Mouse (Mus musculus) forebrain, embryonic 11.5 days (tissue): Measurements from ENCODE around the gene Pabpc5. TPM values are rescaled to one million over a fixed set of nuclear protein-coding genes. Genes with fewer than 3 reads are reported as not detected.
A peak's percentile ranks its signal among the peaks of the same experiment; 100 is the strongest.

ENCODE experiments used
- ATAC-seq: fragments of 200-750 bp; cut with Nextera tagmentation; replicated peaks from 2 replicates; pipeline ENCODE4 v1.8.0; 2017; ENCODE audit warnings: moderate TSS enrichment; ENCODE audit not compliant: low FRiP score
- DNase-seq: peaks from one replicate; pipeline ENCODE4 v3.0.0-alpha.2; 2017; ENCODE audit warnings: low spot score
- H3K27ac ChIP-seq: fragments of 300-500 bp; sonication (generic); 2 replicates; pipeline ENCODE4 v1.5.1; 2014; ENCODE audit warnings: low read depth, low read length
- H3K27me3 ChIP-seq: fragments of 300-500 bp; sonication (generic); 2 replicates; pipeline ENCODE4 v1.6.1; 2014; ENCODE audit warnings: mild to moderate bottlenecking, low read length, mixed read lengths; ENCODE audit not compliant: control insufficient read depth, insufficient read depth
- H3K36me3 ChIP-seq: fragments of 300-500 bp; sonication (generic); 2 replicates; pipeline ENCODE4 v1.6.1; 2014; ENCODE audit warnings: mild to moderate bottlenecking, low read length, moderate library complexity, mixed read lengths; ENCODE audit not compliant: control insufficient read depth, insufficient read depth
- H3K4me1 ChIP-seq: fragments of 300-500 bp; sonication (generic); replicated peaks from 2 replicates; pipeline ENCODE4 v1.6.1; 2014; ENCODE audit warnings: low read length, mixed read lengths; ENCODE audit not compliant: control insufficient read depth, insufficient read depth
- H3K4me2 ChIP-seq: fragments of 300-500 bp; sonication (generic); 2 replicates; pipeline ENCODE4 v1.6.1; 2014; ENCODE audit warnings: low read depth, mild to moderate bottlenecking, low read length, moderate library complexity, mixed read lengths; ENCODE audit not compliant: severe bottlenecking
- H3K4me3 ChIP-seq: fragments of 300-500 bp; sonication (generic); 2 replicates; pipeline ENCODE4 v1.5.1; 2014; ENCODE audit warnings: low read depth, low read length
- H3K9ac ChIP-seq: fragments of 300-500 bp; sonication (generic); 2 replicates; pipeline ENCODE4 v1.6.1; 2014; ENCODE audit warnings: low read length
- H3K9me3 ChIP-seq: fragments of 300-500 bp; sonication (generic); 2 replicates; pipeline ENCODE4 v1.6.1; 2016; ENCODE audit warnings: low read length, mixed read lengths; ENCODE audit not compliant: control insufficient read depth
- WGBS: fragments of 180-500 bp; shearing (Covaris S2); extraction: QIAGEN DNeasy Blood & Tissue Kit; methylation state at CpG from one replicate; pipeline ENCODE4 v1.1.7; 2014; 5-methylcytosine and 5-hydroxymethylcytosine counted together
- polyA plus RNA-seq: library from polyadenylated mRNA; unstranded; fragments of >200 nt; fragmentation: Nextera tagmentation; extraction: Ambion mirVana; gene quantifications from 2 replicates; pipeline ENCODE4 v1.2.1, GENCODE M21; 2014

Gene Pabpc5
- polyA plus RNA-seq = 0.25 and 0.49 TPM in 2 replicates

- 17% methylated on average over 20 of the region's 21 CpGs for WGBS
- H3K9ac ChIP-seq = peak within 1 kb of the TSS; percentile 54
- H3K27ac ChIP-seq = 0 out of 2 replicates have a peak within 1 kb of the TSS, but pooled peaks have one; percentile 31
- no peaks in the 10 kb centered on the region for H3K4me1 ChIP-seq
- H3K27me3 ChIP-seq = no peaks in the 10 kb centered on the region
- H3K4me3 ChIP-seq = peak within 1 kb of the TSS; percentile 30
- H3K9me3 ChIP-seq = no peaks in the 10 kb centered on the region
- H3K36me3 ChIP-seq = no peaks in the 10 kb centered on the region
- peak within 1 kb of the TSS; percentile 45 for H3K4me2 ChIP-seq
- DNase-seq (peak; percentile 79), ATAC-seq (peak; percentile 100)
Measured at GRCm38 (mm10) chrX:119927081-119927571, at the start of gene Pabpc5. Pabpc5 (plus strand) TSS chrX:119927196.

- no peaks in the 10 kb centered on the region for H3K36me3 ChIP-seq
- no peak overlapping the region for H3K4me3 ChIP-seq
- no peak overlapping the region for H3K9ac ChIP-seq
- H3K9me3 ChIP-seq = no peaks in the 10 kb centered on the region
- no peaks in the 10 kb centered on the region for H3K4me1 ChIP-seq
- no peak overlapping the region for H3K27ac ChIP-seq
- WGBS = 89% methylated on average over 3 of the region's 3 CpGs
- H3K4me2 ChIP-seq = no peak overlapping the region
- ATAC-seq = no peak
- H3K27me3 ChIP-seq = no peaks in the 10 kb centered on the region
- DNase-seq = no peak
Measured at GRCm38 (mm10) chrX:119886957-119887593, 39.9 kb upstream of the Pabpc5 start.

- Histone ChIP-seq H3K27ac (no peak overlapping the region), H3K27me3 (no peaks in the 10 kb centered on the region), H3K9ac (no peak overlapping the region), H3K4me3 (no peak overlapping the region), H3K4me1 (no peaks in the 10 kb centered on the region), H3K4me2 (no peak overlapping the region), H3K36me3 (no peaks in the 10 kb centered on the region), H3K9me3 (no peaks in the 10 kb centered on the region)
- DNase-seq (no peak), ATAC-seq (no peak)
- WGBS = 84% methylated on average over 6 of the region's 6 CpGs
Measured at GRCm38 (mm10) chrX:119888326-119888920, 38.6 kb upstream of the Pabpc5 start.

GRCm38 (mm10) chrX:119927852-119928251 is 856 bp downstream of the Pabpc5 start:
- no peaks in the 10 kb centered on the region for H3K36me3 ChIP-seq
- no peak overlapping the region for H3K4me3 ChIP-seq
- no peak overlapping the region for H3K27ac ChIP-seq
- no peaks in the 10 kb centered on the region for H3K9me3 ChIP-seq
- WGBS = 85% methylated on average over 5 of the region's 5 CpGs
- no peak overlapping the region for H3K4me2 ChIP-seq
- ATAC-seq = peak; percentile 25; the same call in 1 of the 2 replicates
- no peaks in the 10 kb centered on the region for H3K4me1 ChIP-seq
- H3K9ac ChIP-seq = no peak overlapping the region
- H3K27me3 ChIP-seq = no peaks in the 10 kb centered on the region
- peak; percentile 41 for DNase-seq
